Mouse (Mus musculus) intestine, embryonic 15.5 days (tissue): ENCODE results near the gene Traf3ip3. TPM values are rescaled to one million over a fixed set of nuclear protein-coding genes. Genes with fewer than 3 reads are reported as not detected.

ENCODE experiments used
- ATAC-seq: fragments of 200-750 bp; cut with Nextera tagmentation; 2 replicates; pipeline ENCODE4 v1.8.0; 2017; ENCODE audit warnings: moderate TSS enrichment, moderate library complexity
- H3K27ac ChIP-seq: fragments of 300-500 bp; sonication (generic); 2 replicates; pipeline ENCODE4 v1.5.1; 2015; ENCODE audit warnings: mild to moderate bottlenecking, inconsistent platforms
- H3K27me3 ChIP-seq: fragments of 300-500 bp; sonication (generic); replicated peaks from 2 replicates; pipeline ENCODE4 v1.6.1; 2015; ENCODE audit warnings: inconsistent platforms
- H3K36me3 ChIP-seq: fragments of 300-500 bp; sonication (generic); 2 replicates; pipeline ENCODE4 v1.6.1; 2015; ENCODE audit warnings: inconsistent platforms
- H3K4me1 ChIP-seq: fragments of 300-500 bp; sonication (generic); replicated peaks from 2 replicates; pipeline ENCODE4 v1.6.1; 2015; ENCODE audit warnings: inconsistent platforms
- H3K4me2 ChIP-seq: fragments of 300-500 bp; sonication (generic); replicated peaks from 2 replicates; pipeline ENCODE4 v1.6.1; 2015; ENCODE audit warnings: mild to moderate bottlenecking, inconsistent platforms
- H3K4me3 ChIP-seq: fragments of 300-500 bp; sonication (generic); replicated peaks from 2 replicates; pipeline ENCODE4 v1.5.1; 2015; ENCODE audit warnings: inconsistent platforms
- H3K9ac ChIP-seq: fragments of 300-500 bp; sonication (generic); 2 replicates; pipeline ENCODE4 v1.6.1; 2015; ENCODE audit warnings: inconsistent platforms
- H3K9me3 ChIP-seq: fragments of 300-500 bp; sonication (generic); 2 replicates; pipeline ENCODE4 v1.6.1; 2016; ENCODE audit warnings: inconsistent platforms
- WGBS: fragments of 180-500 bp; shearing (Covaris S2); methylation state at CpG from one replicate; pipeline ENCODE4 v1.1.7; 2015; 5-methylcytosine and 5-hydroxymethylcytosine counted together
- polyA plus RNA-seq: library from polyadenylated mRNA; unstranded; fragments of >200 nt; fragmentation: Nextera tagmentation; extraction: Ambion mirVana; gene quantifications from 2 replicates; pipeline ENCODE4 v1.2.1, GENCODE M21; 2015

Gene Traf3ip3
- polyA plus RNA-seq = 3.8 and 4.1 TPM in 2 replicates

DNA sequence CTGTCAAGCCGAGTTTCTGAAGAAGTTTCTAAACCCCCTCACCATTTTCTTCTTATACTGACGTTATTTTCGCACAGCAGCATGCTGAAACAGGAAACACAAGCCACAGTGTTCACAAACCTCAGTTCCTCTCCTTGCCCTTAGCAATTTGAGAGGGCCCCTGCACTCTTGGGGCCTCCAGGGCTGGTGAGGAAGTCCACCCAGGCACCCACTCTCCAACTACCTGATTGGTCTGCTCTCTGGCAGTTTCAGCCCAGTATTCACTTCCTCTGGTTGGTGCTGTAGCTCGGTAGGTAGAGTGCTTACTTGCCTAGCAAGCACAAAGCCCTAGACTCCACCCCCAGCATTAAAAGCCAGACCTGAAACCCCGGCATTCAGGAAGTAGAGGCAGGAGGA lies at the start of gene Traf3ip3:
Gene Traf3ip3 (minus strand): TSS at position 321 of the 396 bp plus-strand sequence.
- 0 out of 2 replicates have a peak, but pooled peaks have one; percentile 28 for ATAC-seq
- Histone ChIP-seq H3K27ac (no peak within 1 kb of the TSS), H3K4me2 (no peak within 1 kb of the TSS)

DNA sequence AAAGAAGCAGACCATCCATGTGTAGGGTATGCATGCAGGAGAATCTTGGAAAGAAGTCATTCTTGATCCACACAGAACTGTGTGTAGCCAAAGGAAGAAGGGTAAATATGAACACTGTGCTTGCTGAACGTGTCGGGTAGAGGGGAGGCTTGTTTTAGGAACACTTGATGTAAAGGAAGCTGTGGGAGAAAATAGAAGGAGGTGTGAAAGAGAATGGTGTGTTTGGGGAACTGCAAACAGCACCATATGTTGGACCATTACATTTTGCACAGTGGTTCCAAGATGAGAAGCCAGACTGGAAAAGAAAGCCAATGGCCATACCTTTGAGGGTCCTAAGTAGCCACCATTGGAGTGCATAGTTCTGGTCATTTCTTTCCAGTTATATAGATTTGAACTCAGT lies 48.5 kb upstream of the Traf3ip3 start:
- no peak overlapping the region for H3K27ac ChIP-seq
- H3K4me1 ChIP-seq = no peaks in the 10 kb centered on the region
- H3K9ac ChIP-seq = no peak overlapping the region
- no peak overlapping the region for H3K4me3 ChIP-seq
- WGBS = 85% methylated on average over 2 of the region's 2 CpGs
- H3K9me3 ChIP-seq = no peaks in the 10 kb centered on the region
- no peak overlapping the region for H3K4me2 ChIP-seq
- H3K27me3 ChIP-seq = no peaks in the 10 kb centered on the region
- ATAC-seq = no peak
- no peaks in the 10 kb centered on the region for H3K36me3 ChIP-seq

More for the DNA sequence above, at the start of gene Traf3ip3:
- H3K4me1 ChIP-seq = no peaks in the 10 kb centered on the region
- no peak within 1 kb of the TSS for H3K9ac ChIP-seq
- no peak within 1 kb of the TSS for H3K4me3 ChIP-seq
- no peaks in the 10 kb centered on the region for H3K27me3 ChIP-seq
- H3K9me3 ChIP-seq = no peaks in the 10 kb centered on the region
- WGBS = 56% methylated on average over 5 of the region's 5 CpGs
- H3K36me3 ChIP-seq = no peaks in the 10 kb centered on the region

DNA sequence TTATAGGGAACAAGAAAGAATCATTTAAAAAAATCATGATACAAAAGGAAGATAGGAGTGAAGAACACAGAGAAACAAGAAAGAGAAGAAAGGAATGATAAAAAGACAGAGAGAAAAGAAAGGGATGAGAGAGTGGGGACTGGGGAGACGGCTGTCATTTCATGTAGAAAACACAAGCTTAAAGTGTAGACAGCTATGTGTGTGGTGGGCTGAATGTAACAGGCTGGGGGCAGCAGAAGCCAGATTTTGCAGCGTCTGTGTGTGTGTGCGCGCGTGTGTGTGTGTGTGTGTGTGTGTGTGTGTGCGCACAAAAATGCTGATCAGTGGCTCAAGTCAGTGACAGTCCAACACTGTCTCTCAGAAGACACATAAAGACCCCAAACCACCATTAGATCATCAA lies 42.7 kb upstream of the Traf3ip3 start:
- H3K27me3 ChIP-seq = no peaks in the 10 kb centered on the region
- H3K36me3 ChIP-seq = no peaks in the 10 kb centered on the region
- WGBS = 85% methylated on average over 6 of the region's 6 CpGs
- no peak for ATAC-seq
- H3K9me3 ChIP-seq = no peaks in the 10 kb centered on the region
- no peaks in the 10 kb centered on the region; the same call in 1 of the 2 replicates for H3K4me1 ChIP-seq
- H3K4me2 ChIP-seq = no peak overlapping the region
- H3K4me3 ChIP-seq = no peak overlapping the region
- no peak overlapping the region for H3K27ac ChIP-seq
- H3K9ac ChIP-seq = no peak overlapping the region

DNA sequence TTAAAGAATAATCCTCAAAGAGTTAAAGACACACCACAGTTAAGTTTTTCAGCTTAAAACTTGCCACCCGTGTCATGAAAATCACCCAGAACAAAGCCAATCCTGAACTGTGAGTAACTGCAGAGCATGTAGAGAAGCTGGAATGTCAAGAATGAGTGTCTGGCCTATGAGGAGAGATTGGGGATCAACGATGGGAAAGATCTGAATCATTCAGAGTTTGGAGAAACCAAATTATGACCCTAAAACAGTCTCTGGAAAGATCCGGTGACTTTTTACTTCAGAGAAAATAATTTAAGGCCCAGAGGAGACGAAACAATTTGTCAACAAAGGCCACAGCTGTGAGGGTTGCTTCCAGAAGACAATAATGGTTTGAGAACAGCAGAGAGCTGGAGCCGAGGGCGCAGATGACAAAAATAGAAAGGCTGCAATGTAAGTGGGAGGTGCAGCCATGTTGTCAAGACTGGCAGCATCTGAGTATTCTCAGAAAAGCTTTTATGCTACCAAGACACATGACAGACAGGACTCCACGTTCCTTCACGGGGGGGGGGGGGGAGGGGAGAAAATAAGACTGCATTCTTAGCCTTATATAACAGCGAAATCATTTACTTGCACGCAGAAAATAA lies 42.2 kb upstream of the Traf3ip3 start:
- ATAC-seq = no peak

DNA sequence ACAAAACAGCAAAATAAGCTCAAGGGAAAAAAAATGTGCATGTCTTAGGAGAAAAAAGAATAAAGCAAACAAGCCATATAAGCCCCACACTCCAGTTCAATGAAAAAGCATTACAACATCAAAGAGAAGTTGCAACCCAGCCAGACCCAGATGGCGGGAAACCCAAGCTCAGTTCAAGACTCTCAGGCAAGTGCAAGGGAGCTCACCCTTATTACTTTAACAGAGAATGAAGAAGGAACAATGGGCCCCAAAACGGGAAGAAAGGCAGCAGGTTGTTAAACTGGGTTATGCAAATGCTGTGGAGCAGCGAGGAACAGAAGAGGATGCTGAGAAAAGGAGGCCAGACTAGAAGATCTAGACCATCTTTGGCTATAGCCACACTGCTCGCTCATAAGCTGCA lies 41.4 kb upstream of the Traf3ip3 start:
- Histone ChIP-seq H3K27ac (no peak overlapping the region), H3K9ac (no peak overlapping the region), H3K4me2 (no peak overlapping the region), H3K4me1 (no peaks in the 10 kb centered on the region; the same call in 1 of the 2 replicates), H3K36me3 (no peaks in the 10 kb centered on the region), H3K9me3 (no peaks in the 10 kb centered on the region), H3K27me3 (no peaks in the 10 kb centered on the region), H3K4me3 (no peak overlapping the region)
- no peak for ATAC-seq
- WGBS = 68% methylated on average over 4 of the region's 4 CpGs

More for the DNA sequence above, 42.2 kb upstream of the Traf3ip3 start:
- H3K4me2 ChIP-seq = no peak overlapping the region
- H3K27me3 ChIP-seq = no peaks in the 10 kb centered on the region
- no peak overlapping the region for H3K4me3 ChIP-seq
- H3K27ac ChIP-seq = no peak overlapping the region
- 47% methylated on average over 10 of the region's 10 CpGs for WGBS
- H3K4me1 ChIP-seq = no peaks in the 10 kb centered on the region; the same call in 1 of the 2 replicates
- no peak overlapping the region for H3K9ac ChIP-seq
- no peaks in the 10 kb centered on the region for H3K9me3 ChIP-seq
- H3K36me3 ChIP-seq = no peaks in the 10 kb centered on the region

DNA sequence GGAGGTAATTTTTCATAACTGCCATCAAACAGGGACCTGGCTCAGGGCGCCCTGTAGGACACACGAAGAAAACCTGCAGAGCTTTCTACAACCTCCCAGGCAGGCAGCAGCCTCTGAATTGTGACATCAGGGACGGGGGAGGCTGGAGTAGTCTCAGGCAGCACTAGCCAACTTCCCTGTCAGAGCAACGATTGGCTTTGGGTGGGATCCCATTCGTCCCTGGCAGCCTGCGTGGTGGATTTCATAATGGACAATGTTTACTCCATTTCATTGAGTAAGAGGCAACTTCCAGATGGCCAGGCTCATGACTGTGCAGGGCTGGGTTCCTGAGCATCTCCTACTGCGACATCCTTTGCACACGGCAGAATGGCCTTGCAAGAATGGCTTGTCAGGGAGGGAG lies 40.7 kb upstream of the Traf3ip3 start:
- Histone ChIP-seq H3K36me3 (no peaks in the 10 kb centered on the region), H3K9me3 (no peaks in the 10 kb centered on the region), H3K27me3 (no peaks in the 10 kb centered on the region), H3K9ac (no peak overlapping the region), H3K27ac (no peak overlapping the region), H3K4me3 (no peak overlapping the region), H3K4me2 (no peak overlapping the region), H3K4me1 (no peaks in the 10 kb centered on the region; the same call in 1 of the 2 replicates)
- ATAC-seq = no peak
- 48% methylated on average over 8 of the region's 8 CpGs for WGBS

DNA sequence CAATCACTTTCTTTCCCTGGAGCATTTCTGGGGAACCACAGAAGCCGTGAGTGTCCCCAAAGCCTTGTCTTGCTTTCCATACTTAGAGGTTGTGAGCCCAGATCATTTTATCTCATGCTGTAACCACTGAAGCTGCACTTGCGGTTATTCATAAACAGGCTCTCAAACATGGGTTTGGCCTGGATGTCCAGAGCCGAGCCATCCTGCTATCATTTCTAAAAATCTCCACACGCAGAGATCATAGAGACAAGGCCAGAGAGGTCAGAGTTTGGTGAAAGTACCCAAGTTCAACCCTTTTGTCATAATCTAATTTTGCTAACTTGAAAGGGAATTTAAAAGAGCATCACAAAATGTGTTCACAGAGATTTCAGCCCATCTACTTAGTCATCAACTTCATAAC lies 39.9 kb upstream of the Traf3ip3 start:
- ATAC-seq = no peak
- H3K4me1 ChIP-seq = no peaks in the 10 kb centered on the region; the same call in 1 of the 2 replicates
- no peak overlapping the region for H3K27ac ChIP-seq
- no peak overlapping the region for H3K9ac ChIP-seq
- no peaks in the 10 kb centered on the region for H3K27me3 ChIP-seq
- no peak overlapping the region for H3K4me2 ChIP-seq
- no peaks in the 10 kb centered on the region for H3K9me3 ChIP-seq
- H3K36me3 ChIP-seq = no peaks in the 10 kb centered on the region
- 89% methylated on average over 4 of the region's 4 CpGs for WGBS
- H3K4me3 ChIP-seq = no peak overlapping the region

DNA sequence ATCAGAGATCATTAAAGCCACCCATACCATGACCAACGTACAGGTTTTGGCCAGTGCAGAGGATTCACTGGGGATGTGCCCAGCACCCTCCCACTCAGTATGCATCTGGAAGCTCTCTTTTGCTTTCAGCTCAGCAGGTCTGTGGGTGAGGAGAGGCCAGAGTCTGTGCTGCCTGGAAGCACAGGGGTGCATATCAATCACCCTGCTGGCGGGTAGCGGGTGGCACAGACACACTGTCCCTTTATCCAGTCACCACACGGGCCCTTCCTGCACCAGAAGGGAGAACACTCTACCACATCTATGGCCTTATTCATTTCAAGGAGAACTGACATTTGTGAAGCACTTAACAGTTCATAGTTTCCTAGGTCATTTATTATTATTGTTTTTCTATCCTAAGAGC lies 36.9 kb upstream of the Traf3ip3 start:
- no peaks in the 10 kb centered on the region; the same call in 1 of the 2 replicates for H3K4me1 ChIP-seq
- WGBS = 53% methylated on average over 4 of the region's 4 CpGs
- H3K9me3 ChIP-seq = no peaks in the 10 kb centered on the region
- H3K27ac ChIP-seq = no peak overlapping the region
- H3K27me3 ChIP-seq = no peaks in the 10 kb centered on the region
- no peak overlapping the region for H3K4me2 ChIP-seq
- no peak overlapping the region for H3K4me3 ChIP-seq
- H3K9ac ChIP-seq = no peak overlapping the region
- no peaks in the 10 kb centered on the region for H3K36me3 ChIP-seq
- no peak for ATAC-seq

DNA sequence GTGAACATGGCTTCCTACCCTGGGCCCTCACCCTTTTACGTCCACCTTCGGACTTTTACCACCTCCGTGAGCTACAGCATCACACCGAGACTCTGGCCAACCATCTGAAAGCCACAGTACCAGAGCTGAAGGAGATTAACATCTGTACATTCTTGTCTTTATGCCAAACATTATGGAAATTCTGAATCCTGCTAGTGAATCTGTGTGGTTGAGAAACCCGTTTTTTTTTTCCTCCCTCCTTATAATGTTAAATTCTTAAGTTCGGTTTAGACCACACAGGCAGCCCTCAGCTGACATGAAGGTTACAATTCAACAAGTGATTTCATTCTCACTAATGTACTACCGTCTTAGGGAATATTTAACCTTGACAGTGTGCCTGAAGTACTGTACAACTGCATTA lies 33.4 kb upstream of the Traf3ip3 start:
- no peak for ATAC-seq
- no peaks in the 10 kb centered on the region; the same call in 1 of the 2 replicates for H3K4me1 ChIP-seq
- no peaks in the 10 kb centered on the region for H3K9me3 ChIP-seq
- no peak overlapping the region for H3K27ac ChIP-seq
- H3K9ac ChIP-seq = no peak overlapping the region
- no peak overlapping the region for H3K4me2 ChIP-seq
- 60% methylated on average over 7 of the region's 7 CpGs for WGBS
- no peaks in the 10 kb centered on the region for H3K27me3 ChIP-seq
- no peaks in the 10 kb centered on the region for H3K36me3 ChIP-seq
- H3K4me3 ChIP-seq = no peak overlapping the region

DNA sequence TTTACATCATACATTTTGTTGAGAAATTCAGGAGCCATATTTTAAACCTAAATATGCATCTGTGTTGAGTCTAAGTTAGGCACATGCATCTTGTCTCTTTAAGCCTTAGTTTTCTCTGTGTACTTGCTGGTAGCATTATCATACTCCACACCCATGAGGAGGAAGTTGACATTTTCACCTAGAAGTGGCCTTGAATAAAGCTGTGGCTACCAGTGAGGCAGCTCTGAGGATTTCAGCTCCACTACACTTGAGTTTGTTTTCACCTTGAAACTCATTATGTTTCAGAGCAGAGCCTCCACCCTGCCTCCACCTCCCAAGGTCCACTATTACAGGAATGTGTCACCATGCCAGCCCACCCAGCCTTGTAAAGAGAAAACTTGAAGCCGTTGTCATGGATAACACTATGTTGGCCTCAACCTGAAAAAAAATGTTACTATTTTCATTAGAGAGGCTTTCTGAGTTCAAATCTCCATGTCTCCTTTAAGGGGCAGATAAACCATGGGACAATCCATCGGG lies 32.7 kb upstream of the Traf3ip3 start:
- H3K4me1 ChIP-seq = no peaks in the 10 kb centered on the region; the same call in 1 of the 2 replicates
- H3K4me3 ChIP-seq = no peak overlapping the region
- no peak for ATAC-seq
- H3K27ac ChIP-seq = no peak overlapping the region
- no peak overlapping the region for H3K4me2 ChIP-seq
- no peaks in the 10 kb centered on the region for H3K9me3 ChIP-seq
- WGBS = 93% methylated on average over 2 of the region's 2 CpGs
- H3K27me3 ChIP-seq = no peaks in the 10 kb centered on the region
- H3K9ac ChIP-seq = no peak overlapping the region
- no peaks in the 10 kb centered on the region for H3K36me3 ChIP-seq

DNA sequence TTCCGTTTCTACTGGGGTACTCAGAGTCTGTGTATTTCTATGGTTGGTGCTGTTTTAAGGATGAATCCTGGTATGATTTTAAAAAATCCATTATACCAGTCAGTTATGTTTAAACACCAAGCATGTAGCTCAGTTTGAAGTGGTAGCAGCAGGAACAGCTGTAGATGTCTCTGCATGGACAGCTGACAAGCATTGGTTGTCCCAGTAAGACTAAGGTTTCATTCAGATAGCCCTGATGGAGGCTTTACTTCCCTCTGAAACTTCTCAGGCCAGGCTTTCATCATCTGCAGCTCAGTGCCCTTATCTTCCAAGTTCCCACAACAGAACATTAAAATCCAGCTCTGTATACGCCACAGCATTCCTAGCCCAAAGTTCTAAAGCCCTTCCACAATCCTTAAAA lies 31.2 kb upstream of the Traf3ip3 start:
- no peak for ATAC-seq
- Histone ChIP-seq H3K36me3 (no peaks in the 10 kb centered on the region), H3K27me3 (no peaks in the 10 kb centered on the region), H3K27ac (no peak overlapping the region), H3K4me2 (no peak overlapping the region), H3K9me3 (no peaks in the 10 kb centered on the region), H3K4me3 (no peak overlapping the region), H3K4me1 (no peaks in the 10 kb centered on the region; the same call in 1 of the 2 replicates), H3K9ac (no peak overlapping the region)
- 83% methylated on average over 2 of the region's 2 CpGs for WGBS

DNA sequence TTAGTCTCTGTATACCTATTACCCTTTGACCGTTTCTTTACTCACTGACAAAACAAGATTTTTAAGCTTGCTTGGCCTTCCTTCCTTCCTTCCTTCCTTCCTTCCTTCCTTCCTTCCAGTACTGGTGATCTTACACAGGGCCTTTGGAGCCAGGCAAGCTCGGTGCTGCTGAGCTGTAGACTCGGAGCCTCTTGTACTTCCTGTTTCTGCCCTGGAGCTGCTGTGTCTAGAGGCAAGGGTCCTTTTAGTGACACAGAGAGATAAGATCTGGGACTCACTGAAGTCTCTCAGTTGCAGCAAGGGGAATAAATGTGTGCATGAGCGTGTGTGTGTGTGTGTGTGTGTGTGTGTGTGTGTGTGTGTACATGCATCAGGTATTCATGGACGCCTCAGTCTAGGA lies 29.4 kb upstream of the Traf3ip3 start:
- Histone ChIP-seq H3K4me2 (no peak overlapping the region), H3K9me3 (no peaks in the 10 kb centered on the region), H3K4me3 (no peak overlapping the region), H3K27ac (no peak overlapping the region), H3K4me1 (peaks cover 3% of the 10 kb centered on the region; the same call in 1 of the 2 replicates), H3K27me3 (no peaks in the 10 kb centered on the region), H3K36me3 (no peaks in the 10 kb centered on the region), H3K9ac (no peak overlapping the region)
- no peak for ATAC-seq
- 45% methylated on average over 5 of the region's 5 CpGs for WGBS

DNA sequence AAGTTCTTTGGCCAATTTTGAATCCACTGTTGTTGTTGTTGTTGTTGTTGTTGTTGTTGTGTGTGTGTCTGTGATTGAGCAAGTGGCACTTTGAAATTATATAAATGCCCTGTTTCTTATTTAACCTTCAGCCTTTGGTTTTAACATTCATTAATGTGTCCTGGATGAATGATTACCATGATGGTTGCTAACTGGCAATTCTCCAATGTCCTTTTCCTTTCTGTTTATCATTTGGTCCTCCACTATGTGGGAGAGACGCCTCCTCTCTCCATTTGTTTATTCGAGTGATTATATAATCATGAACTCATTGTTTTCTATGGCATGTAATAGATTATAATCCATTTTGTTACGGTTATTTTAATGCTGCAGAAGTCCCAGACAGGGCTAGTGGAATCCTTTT lies 29.0 kb upstream of the Traf3ip3 start:
- WGBS = 34% methylated on average over 3 of the region's 3 CpGs
- Histone ChIP-seq H3K4me1 (peaks cover 3% of the 10 kb centered on the region; the same call in 1 of the 2 replicates), H3K4me2 (no peak overlapping the region), H3K27ac (no peak overlapping the region), H3K9me3 (no peaks in the 10 kb centered on the region), H3K4me3 (no peak overlapping the region), H3K9ac (no peak overlapping the region), H3K36me3 (no peaks in the 10 kb centered on the region), H3K27me3 (no peaks in the 10 kb centered on the region)
- ATAC-seq = 0 out of 2 replicates have a peak, but pooled peaks have one; percentile 25
